Mouse (Mus musculus) liver, adult 2 months (tissue): ENCODE data around the gene Tmem26.

Experiments used
- CTCF ChIP-seq: fragments of 200-500 bp; IDR thresholded peaks from 2 replicates; pipeline ENCODE4 v1.5.1; 2011; ENCODE audit warnings: low read depth, low read length, control low read depth
- POLR2A ChIP-seq: fragments of 200-500 bp; IDR thresholded peaks from 2 replicates; pipeline ENCODE4 v1.6.1; 2011; ENCODE audit warnings: low read length, control low read depth; ENCODE audit not compliant: insufficient read depth; ENCODE audit errors: extremely low read depth

DNA sequence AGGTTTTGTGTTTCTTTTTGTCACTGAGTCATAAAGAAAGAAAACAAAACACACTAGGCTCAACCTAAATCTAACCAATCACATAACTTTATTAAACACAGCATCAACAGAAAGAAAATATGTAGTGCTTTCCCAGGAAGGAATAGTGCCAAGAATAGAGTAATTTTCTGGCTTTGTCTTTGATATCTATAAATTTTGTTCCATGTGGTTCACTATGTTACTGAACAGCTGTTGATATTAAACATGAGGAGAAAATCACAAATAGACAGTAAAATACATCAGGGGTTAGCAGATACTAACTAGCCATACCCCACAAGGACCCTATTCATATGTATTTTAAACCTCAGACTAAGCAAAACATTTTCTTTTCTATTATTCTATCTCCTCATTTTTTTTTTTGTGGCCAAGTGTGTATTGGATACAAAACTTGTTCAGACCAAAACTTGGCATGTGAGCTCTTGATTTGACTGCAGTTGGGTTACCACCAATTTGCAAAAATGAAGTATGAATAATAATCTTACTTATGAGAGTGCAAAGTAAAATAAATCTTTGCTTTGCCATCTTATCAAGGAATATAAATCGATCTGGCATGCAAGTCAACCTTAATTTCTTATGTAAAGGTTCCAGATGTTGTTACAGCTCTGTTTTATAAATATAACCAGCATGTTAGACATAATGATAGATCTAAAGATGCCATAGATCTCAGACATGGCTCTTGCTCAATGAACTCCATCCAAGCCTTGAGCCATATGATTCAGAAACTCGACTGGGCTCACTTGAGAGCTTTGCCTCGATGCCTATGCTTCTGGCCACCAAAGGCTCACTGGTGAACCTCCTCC is 16.2 kb upstream of the Tmem26 start:
- TF ChIP-seq CTCF, result no peak
- TF ChIP-seq POLR2A, result no peak
